Mouse (Mus musculus): ENCODE measurements at regions not wholly inside any gene's neighbourhood (a gene's known extent, or its start where the extent isn't known, plus 50 kb on each side); places are given as distances from the start of the nearest gene placed in this dataset.

- no peak for TF ChIP-seq POLR2A (IDR thresholded peaks at IDR 0.05; ENCODE audit: extremely low read depth, insufficient read depth, low read length)
- no peak for TF ChIP-seq CTCF (IDR thresholded peaks at IDR 0.05; ENCODE audit: low read depth, low read length)
These were observed 126.1 kb upstream of the Nsun6 start for GRCm38 (mm10) chr2:15181000-15181399.

Data from liver, adult 2 months (tissue).